Mouse (Mus musculus): ENCODE data around the gene Flot1.

Flot1 gene

GRCm38 (mm10) chr17:35822964-35823937 lies at the start of gene Flot1:
Gene Flot1, plus strand, starts transcription at chr17:35823230.
- DNase-seq (ENCODE audit: low spot score), result peak; percentile 84

GRCm38 (mm10) chr17:35776811-35777609 lies 46.0 kb upstream of the Flot1 start:
- DNase-seq (ENCODE audit: low spot score), result peak; percentile 86

DNA sequence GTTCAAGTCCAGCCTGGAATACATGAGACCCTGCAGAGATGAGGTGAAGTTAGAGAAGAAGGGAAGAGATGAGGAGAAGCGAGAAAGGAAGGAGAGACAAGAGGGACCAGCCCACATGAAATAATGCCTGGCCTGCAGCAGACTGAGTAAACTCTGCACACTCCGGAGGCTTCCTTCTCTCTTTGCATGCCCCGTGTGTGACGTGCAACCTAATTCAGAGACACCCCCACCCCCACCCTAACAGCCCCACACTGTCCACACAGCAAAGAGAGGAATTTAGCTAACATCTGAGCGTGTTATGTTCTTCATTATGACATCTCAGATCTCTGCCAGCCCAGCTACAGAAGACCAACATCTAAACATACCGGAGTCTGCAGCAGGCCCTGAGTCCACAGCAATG lies 44.1 kb upstream of the Flot1 start:
- no peak for DNase-seq (ENCODE audit: low spot score)

GRCm38 (mm10) chr17:35779466-35780205 lies 43.4 kb upstream of the Flot1 start:
- DNase-seq (ENCODE audit: low spot score), result no peak

DNA sequence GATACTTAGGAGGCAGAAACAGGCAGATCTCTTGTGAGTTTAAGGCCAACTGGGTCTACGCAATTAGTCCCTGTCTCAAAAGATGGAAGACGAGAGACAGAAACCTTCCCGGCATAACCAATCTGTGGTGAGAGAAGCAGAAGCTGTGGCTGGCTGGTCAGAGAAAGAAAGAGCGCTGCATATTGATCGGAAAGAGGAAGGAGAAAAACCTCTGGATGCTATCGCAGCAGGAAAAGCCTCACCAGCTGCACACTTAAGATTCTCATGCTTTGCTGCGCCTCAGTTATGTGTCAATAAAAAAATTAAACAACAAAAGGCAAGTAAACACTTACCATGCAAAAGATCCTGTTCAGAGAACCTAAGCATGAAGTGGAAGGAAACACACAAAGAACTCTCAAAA lies 42.7 kb upstream of the Flot1 start:
- DNase-seq (ENCODE audit: low spot score), result no peak

GRCm38 (mm10) chr17:35782398-35782797 lies 40.6 kb upstream of the Flot1 start:
- DNase-seq (ENCODE audit: low spot score), result no peak

GRCm38 (mm10) chr17:35782924-35783323 lies 40.1 kb upstream of the Flot1 start:
- DNase-seq (ENCODE audit: low spot score), result no peak

DNA sequence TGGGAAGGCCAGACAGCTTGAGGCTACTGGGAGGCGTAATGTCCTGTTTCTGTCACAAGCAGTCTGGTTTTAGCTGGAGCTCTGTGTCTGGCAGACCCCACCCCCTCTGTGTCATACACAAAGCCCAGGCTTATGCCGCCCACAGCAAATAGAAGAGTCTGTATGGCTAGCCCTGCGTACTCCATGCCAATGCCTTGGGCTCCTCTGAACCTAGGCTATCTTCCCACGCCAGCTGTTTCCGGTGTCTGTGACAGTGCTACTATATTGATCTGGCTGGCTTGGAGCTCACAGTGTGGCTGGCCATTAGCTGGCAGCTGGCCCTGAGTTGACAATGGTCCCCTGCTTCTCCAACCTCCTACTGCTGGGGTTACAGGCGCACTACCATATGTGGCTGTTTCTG lies 39.1 kb upstream of the Flot1 start:
- DNase-seq (ENCODE audit: low spot score), result peak; percentile 39

DNA sequence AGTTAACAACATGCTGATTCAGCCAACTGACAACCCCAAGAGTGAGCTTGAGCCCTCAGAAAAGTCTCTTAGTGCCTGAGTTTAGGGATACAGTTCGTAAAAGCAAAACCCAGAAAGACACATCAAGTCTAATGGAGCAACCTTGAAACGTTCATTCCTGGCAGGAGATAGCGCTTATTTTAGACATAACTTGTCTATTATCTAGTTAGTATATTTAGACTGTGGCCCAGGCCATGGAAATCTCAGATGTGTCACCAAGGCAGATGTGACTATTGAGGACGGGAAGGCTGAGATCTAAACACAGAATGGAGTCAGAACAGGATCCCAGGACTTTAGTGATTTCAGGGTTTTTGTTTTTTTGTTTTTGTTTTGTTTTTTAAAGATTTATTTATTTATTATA lies 37.9 kb upstream of the Flot1 start:
- no peak for DNase-seq (ENCODE audit: low spot score)

DNA sequence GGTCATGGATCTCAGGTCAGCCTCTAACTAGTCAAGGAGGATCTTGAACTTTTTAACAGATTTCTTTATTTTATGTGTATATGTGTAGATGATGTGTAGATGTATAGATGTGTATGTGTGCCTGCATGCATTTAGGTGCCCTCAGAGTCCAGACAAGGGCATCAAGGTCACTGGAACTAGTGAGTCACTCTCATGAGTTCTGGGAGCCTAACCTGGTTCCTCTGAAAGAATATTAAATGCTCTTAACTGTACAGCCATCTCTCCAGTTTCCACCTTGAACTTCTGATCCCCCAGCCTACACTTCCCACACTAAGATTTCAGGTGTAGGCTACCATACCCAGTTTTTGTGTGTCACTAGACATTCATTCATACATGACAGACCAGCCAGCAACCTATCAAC lies 35.5 kb upstream of the Flot1 start:
- no peak for DNase-seq (ENCODE audit: low spot score)

DNA sequence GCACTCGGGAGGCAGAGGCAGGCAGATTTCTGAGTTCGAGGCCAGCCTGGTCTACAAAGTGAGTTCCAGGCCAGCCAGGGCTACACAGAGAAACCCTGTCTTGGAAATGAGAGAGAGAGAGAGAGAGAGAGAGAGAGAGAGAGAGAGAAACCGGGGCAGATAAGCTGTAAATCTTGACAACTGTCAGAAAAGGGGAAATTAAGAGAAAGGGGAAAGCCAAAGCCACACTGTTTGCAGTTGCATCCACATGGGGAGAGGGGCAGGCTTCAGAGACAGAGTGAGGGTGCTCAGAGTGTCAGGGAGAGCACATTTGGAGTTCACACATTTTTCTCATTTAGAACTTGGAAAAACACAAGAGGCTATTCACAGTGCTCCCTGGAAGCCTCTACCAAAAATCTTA lies 35.0 kb upstream of the Flot1 start:
- DNase-seq (ENCODE audit: low spot score), result no peak

DNA sequence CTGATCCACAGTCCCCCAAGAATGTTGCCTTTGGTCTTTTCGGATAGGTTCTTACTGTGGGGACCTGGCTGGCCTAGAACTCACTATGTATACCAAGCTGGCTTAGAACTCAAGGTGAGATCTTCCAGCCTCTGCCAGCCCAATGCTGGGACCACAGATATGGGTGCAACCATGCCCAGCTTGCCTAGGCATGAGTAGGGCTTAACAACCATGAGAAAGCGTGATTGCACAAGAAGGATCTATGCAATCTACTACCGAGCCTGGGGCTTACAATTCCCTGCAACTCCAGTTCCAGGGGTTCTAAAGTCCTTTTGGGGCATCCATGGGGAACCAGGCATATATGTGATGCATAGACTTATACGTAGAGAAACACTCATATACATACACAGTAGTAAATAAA lies 32.1 kb upstream of the Flot1 start:
- DNase-seq (ENCODE audit: low spot score), result no peak

- no peak for DNase-seq (ENCODE audit: low spot score)
Measured at GRCm38 (mm10) chr17:35792837-35793236, 30.2 kb upstream of the Flot1 start.

GRCm38 (mm10) chr17:35795099-35795498 lies 27.9 kb upstream of the Flot1 start:
- no peak for DNase-seq (ENCODE audit: low spot score)

- no peak for DNase-seq (ENCODE audit: low spot score)
Measured at GRCm38 (mm10) chr17:35795656-35796055, 27.4 kb upstream of the Flot1 start.

- no peak for DNase-seq (ENCODE audit: low spot score)
Measured at GRCm38 (mm10) chr17:35796835-35797234, 26.2 kb upstream of the Flot1 start.

DNA sequence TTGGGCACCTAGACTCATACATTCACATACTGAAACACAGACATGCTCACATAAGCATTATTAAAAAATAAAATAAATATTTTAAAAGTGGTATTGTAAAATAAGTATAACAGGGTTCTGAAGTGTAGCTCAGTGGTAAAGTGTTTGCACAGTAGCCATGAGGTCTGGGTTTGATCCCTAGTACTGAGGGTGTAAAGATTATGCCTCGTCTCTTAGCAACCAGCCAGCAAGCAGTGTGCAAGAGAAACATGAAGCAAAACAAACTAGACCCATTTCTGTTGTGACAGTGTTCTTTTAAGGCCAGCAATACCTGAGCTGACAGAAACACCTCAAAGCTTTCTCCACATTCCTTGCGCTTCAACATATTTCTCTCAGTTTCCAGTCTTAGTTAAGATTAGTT lies 22.1 kb upstream of the Flot1 start:
- no peak for DNase-seq (ENCODE audit: low spot score)

GRCm38 (mm10) chr17:35803020-35803419 lies 20.0 kb upstream of the Flot1 start:
- no peak for DNase-seq (ENCODE audit: low spot score)

DNA sequence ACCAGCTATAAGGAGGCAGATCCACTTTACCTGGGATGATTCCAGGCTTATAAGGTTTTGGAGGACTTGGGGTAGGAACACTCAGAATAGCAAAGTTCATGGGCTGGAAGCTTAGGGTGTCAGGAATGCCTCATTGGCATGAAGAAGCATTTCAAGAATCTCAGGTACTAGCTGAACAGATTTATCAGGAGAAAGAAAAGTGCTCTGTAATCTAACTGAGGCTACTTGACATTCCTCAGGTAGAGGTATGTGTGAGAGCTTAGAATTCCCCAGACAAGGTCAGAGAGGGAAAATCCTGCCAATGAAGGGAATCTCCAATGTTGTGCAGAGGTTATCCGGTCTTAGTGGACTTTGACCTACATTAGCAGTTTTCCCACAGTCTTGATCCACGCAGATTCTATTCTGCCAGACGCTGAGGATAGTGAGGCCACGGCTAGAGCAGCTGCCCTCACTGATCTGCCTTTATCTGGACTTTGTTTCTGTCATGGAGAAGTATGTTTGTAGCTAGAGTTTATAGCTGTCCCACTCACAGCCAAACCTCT lies 19.1 kb upstream of the Flot1 start:
- no peak for DNase-seq (ENCODE audit: low spot score)

DNA sequence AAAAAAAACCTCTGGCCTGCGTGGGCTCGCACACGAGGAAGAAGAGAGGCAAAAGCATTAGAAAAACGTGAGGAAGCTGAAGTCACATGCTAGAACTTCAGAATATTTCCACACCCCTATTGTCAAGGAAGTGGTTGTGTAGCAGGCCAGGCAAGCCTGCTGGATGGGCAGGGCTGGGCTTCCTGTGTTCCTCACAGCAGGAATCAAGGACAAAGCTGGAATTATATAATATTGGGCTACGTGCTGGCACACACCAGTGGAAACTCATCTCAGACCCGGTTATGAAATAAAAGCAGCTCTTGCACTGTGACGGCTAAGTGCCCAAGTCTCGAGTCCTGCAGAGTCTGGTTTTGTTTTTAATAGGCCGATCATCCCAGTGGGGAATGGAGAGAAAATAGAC lies 15.0 kb upstream of the Flot1 start:
- no peak for DNase-seq (ENCODE audit: low spot score)

DNA sequence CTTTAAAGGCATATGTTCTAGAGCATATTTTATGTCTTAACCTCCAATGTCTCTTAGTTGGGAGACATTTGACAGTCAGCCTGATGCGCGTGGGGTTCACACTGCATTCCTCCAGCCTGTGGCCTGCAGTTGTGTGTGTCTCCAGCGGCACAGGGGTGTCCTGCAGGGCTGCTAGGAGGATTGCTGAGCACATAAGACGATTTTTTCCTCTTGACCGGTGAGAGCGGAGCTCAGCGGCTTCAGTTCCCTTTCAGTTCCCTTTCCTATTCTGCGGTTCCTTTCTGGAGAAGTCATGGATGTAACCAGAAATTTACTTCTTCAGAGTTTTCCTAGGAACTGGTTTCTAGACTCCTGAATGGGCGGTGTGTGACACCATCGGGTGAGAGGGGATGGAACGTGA lies 13.6 kb upstream of the Flot1 start:
- no peak for DNase-seq (ENCODE audit: low spot score)
